Mouse (Mus musculus): ENCODE measurements around the gene Olfr951. TPM values are rescaled to one million over a fixed set of nuclear protein-coding genes. Genes with fewer than 3 reads are reported as not detected.

Gene Olfr951
- not detected in 2 replicates for polyA plus RNA-seq (2021; fragmentation: Nextera tagmentation)
- long read RNA-seq, experiment 1: 0 reads
- long read RNA-seq, experiment 2: 0 reads

DNA sequence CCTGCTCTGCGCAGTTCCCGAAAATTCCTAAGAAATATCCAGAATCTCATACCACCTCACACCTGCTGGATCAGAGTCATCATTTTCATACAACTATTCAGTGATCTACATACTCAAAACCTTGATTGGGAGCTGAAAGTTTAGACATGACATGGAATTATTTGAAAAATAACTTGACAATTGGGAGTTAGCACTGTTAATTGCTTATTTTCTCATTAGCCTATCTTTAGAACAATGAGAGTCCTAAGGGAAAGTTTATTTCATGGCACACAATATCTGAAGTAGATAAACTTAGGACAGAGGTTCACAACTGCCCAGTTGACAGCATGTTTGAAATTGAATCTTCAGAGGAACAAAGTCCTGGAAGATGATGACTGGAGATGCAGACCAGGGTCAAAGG, at the start of gene Olfr951:
Gene Olfr951 (plus strand): TSS at position 301 of the 400 bp plus-strand sequence.

DNA sequence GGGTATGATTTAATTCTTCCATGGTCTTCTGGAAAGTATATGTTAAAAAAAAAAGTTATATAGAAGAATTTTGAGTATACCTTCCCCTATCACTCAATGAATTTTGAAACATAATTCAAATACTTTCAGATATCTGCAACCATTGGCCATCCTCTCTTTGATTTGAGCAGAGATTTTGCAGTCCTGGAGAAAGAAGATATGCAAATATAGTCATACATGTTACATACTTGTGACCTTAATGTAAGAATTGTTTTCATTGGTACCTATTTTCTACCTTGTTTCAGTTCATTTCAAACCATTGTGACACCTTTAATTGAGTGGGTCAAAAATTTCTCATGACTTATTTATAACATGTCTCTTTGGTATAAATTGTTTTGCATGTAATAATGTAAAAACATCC, 39.8 kb downstream of the Olfr951 start, which contains the start of gene Olfr952:
Gene Olfr952 (minus strand): TSS at position 101 of the 400 bp plus-strand sequence.

Other genes with a start within 250 kb of the Olfr951 start
- gene Olfr943, start 221.1 kb upstream of the Olfr951 start, polyA plus RNA-seq (2021; fragmentation: Nextera tagmentation): 0.01 TPM in 1 of 2 replicates, not detected in the other
- gene Olfr944, start 185.5 kb upstream of the Olfr951 start, polyA plus RNA-seq (2021; fragmentation: Nextera tagmentation): not detected in 2 replicates
- gene Olfr1537, start 137.4 kb upstream of the Olfr951 start, polyA plus RNA-seq (2021; fragmentation: Nextera tagmentation): not detected in 2 replicates
- gene Olfr945, start 110.6 kb upstream of the Olfr951 start, polyA plus RNA-seq (2021; fragmentation: Nextera tagmentation): not detected in 2 replicates
- gene Olfr948, start 61.4 kb upstream of the Olfr951 start, polyA plus RNA-seq (2021; fragmentation: Nextera tagmentation): not detected in 2 replicates
- not detected in 2 replicates for gene Olfr952, start 39.7 kb downstream of the Olfr951 start, polyA plus RNA-seq (2021; fragmentation: Nextera tagmentation)
- gene Olfr954, start 69.3 kb downstream of the Olfr951 start, polyA plus RNA-seq (2021; fragmentation: Nextera tagmentation): not detected in 2 replicates
- not detected in 2 replicates for gene Olfr955, start 84.5 kb downstream of the Olfr951 start, polyA plus RNA-seq (2021; fragmentation: Nextera tagmentation)
- gene Olfr44, start 106.6 kb downstream of the Olfr951 start, polyA plus RNA-seq (2021; fragmentation: Nextera tagmentation): not detected in 2 replicates
- gene Olfr957, start 128.4 kb downstream of the Olfr951 start, polyA plus RNA-seq (2021; fragmentation: Nextera tagmentation): not detected in 2 replicates
- not detected in 2 replicates for gene Olfr958, start 166.6 kb downstream of the Olfr951 start, polyA plus RNA-seq (2021; fragmentation: Nextera tagmentation)
- not detected in 2 replicates for gene Olfr959, start 188.2 kb downstream of the Olfr951 start, polyA plus RNA-seq (2021; fragmentation: Nextera tagmentation)
- 1.6 and 3.6 TPM in 2 replicates for gene AW551984, start 217.0 kb downstream of the Olfr951 start, polyA plus RNA-seq (2021; fragmentation: Nextera tagmentation)
- not detected in 2 replicates for gene Olfr148, start 223.2 kb downstream of the Olfr951 start, polyA plus RNA-seq (2021; fragmentation: Nextera tagmentation)
- gene Olfr960, start 234.0 kb downstream of the Olfr951 start, polyA plus RNA-seq (2021; fragmentation: Nextera tagmentation): not detected in 2 replicates